Mouse (Mus musculus) olfactory bulb, adult 2 months (tissue): ENCODE data around the gene Gtpbp8. TPM values are rescaled to one million over a fixed set of nuclear protein-coding genes. Genes with fewer than 3 reads are reported as not detected.

Experiments
- H3K27ac ChIP-seq: fragments of 200-500 bp; 2 replicates; pipeline ENCODE4 v1.5.1; 2012; ENCODE audit warnings: low read depth, low read length; ENCODE audit not compliant: insufficient read depth
- H3K4me1 ChIP-seq: fragments of 200-500 bp; 2 replicates; pipeline ENCODE4 v1.6.1; 2012; ENCODE audit warnings: low read length; ENCODE audit not compliant: control insufficient read depth, insufficient read depth
- H3K4me3 ChIP-seq: fragments of 200-500 bp; 2 replicates; pipeline ENCODE4 v1.5.1; 2012; ENCODE audit warnings: mild to moderate bottlenecking, low read depth, low read length, moderate library complexity; ENCODE audit not compliant: insufficient read depth
- CTCF ChIP-seq: fragments of 200-500 bp; IDR thresholded peaks from 2 replicates; pipeline ENCODE4 v1.5.1; 2012; ENCODE audit warnings: low read depth, mild to moderate bottlenecking, low read length, moderate library complexity; ENCODE audit not compliant: insufficient read depth
- POLR2A ChIP-seq: fragments of 200-500 bp; IDR thresholded peaks from 2 replicates; pipeline ENCODE4 v1.6.1; 2012; ENCODE audit warnings: mild to moderate bottlenecking, low read depth, low read length, moderate library complexity; ENCODE audit not compliant: insufficient read depth
- WGBS: fragments of 180-500 bp; shearing (Covaris S2); methylation state at CpG from one replicate; pipeline ENCODE4 v1.1.7; 2018; 5-methylcytosine and 5-hydroxymethylcytosine counted together
- polyA plus RNA-seq: library from polyadenylated mRNA; stranded (reverse); fragments of >200 nt; gene quantifications from 2 replicates; pipeline ENCODE4 v1.2.4, GENCODE M21; 2012; ENCODE audit warnings: low replicate concordance; ENCODE audit not compliant: missing spikeins, insufficient read depth, insufficient read length

The Gtpbp8 gene
- polyA plus RNA-seq, 1 experiment, result not detected

DNA sequence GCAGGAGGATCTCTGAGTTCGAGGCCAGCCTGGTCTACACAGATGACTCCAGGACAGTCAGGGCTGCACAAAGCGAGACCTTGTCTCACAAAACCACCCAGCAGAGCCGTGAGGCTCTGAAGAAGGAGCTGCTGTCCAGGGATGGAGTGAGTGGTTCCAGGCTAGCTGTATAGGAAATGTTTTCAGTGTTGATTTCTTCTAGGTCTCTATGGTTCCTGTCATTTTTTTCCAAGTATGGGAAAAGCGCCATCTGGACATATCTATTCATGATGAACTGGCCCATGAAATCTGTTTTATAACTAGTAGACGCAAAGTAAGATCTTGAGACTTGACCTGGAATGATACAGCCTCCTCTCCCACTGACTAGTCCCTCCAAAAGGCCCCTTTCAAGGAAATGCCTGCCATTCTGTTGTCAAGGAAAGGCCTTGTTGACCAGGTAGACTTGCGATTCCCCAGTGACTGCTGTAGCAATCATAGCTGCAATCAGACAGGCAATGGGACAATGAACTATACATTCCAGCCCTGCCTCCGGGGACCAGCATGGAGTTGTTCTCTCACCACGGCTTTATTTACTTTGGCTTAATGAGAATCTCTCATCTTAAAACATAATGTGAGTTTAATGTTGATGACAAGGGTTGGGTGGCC is 50.8 kb downstream of the Gtpbp8 start:
- TF ChIP-seq CTCF, result no peak
- no peak for TF ChIP-seq POLR2A
- no peak overlapping the region for H3K27ac ChIP-seq
- WGBS, result 87% methylated on average over 8 of the region's 8 CpGs
- no peak overlapping the region for H3K4me3 ChIP-seq
- H3K4me1 ChIP-seq, result peaks cover 5% of the 10 kb centered on the region; the same call in 1 of the 2 replicates

GRCm38 (mm10) chr16:44693695-44694094 is 52.5 kb downstream of the Gtpbp8 start:
- no peak overlapping the region for H3K4me3 ChIP-seq
- 78% methylated on average over 6 of the region's 6 CpGs for WGBS
- H3K27ac ChIP-seq, result no peak overlapping the region

GRCm38 (mm10) chr16:44692541-44692940 is 53.6 kb downstream of the Gtpbp8 start:
- TF ChIP-seq POLR2A, result no peak
- no peak for TF ChIP-seq CTCF
- H3K4me3 ChIP-seq, result no peak overlapping the region
- no peak overlapping the region for H3K27ac ChIP-seq
- WGBS, result 95% methylated on average over 1 of the region's 1 CpGs
- peaks cover 9% of the 10 kb centered on the region for H3K4me1 ChIP-seq

More at GRCm38 (mm10) chr16:44693695-44694094, 52.5 kb downstream of the Gtpbp8 start:
- peaks cover 5% of the 10 kb centered on the region; the same call in 1 of the 2 replicates for H3K4me1 ChIP-seq
- TF ChIP-seq CTCF (no peak), POLR2A (no peak)

DNA sequence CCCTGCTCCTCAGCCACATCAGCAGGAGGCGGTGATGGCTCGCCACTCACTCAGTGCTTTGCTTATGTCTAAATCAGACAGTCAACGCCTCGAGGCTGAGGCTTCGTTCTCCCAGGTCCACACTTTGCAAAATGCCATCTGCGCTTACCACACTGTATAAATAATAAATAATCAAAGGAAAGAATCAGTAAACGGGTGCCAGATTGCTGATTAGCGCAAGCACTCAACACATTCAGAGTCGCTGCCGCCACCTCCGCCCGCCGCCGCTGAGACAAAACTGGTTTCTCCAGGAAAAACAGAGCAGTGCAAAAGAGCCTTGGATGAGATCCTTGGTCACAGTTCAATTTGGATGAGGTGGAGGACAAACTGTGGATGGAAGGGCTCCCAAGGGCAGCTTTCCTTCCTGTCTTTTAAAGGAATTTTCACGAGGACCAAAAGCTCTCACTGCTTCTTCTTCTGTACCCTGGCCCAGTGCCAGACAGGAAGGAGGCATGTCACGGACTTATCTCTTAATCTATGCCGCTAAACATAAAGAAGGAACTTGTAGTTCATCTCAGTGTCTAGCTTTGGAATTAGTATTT is 54.5 kb downstream of the Gtpbp8 start:
- TF ChIP-seq POLR2A (no peak), CTCF (no peak)
- 25% methylated on average over 17 of the region's 17 CpGs for WGBS
- Histone ChIP-seq H3K27ac (no peak overlapping the region), H3K4me3 (no peak overlapping the region), H3K4me1 (peaks cover 16% of the 10 kb centered on the region)

- no peak for TF ChIP-seq POLR2A
- no peak for TF ChIP-seq CTCF
- 93% methylated on average over 2 of the region's 2 CpGs for WGBS
These were observed 55.1 kb downstream of the Gtpbp8 start for GRCm38 (mm10) chr16:44691066-44691465.

DNA sequence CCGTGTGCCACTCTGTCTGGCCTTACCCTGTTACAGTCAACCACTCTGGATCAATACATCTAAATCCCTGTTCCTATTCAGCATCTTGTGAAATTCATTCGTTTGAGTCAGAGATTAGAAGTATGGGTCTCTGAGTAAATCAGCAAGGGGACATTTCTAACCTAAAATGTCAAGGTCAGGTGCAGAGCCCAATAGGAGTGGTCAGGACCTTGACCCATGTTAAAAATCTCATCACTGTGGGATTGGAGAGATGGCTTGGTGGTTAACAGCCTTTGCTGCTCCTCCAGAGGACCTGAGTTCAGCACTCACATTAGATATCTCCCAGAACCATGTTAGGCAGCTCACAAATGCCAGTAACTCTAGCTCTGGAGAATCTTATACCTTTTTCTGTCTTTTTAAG is 55.7 kb downstream of the Gtpbp8 start:
- no peak for TF ChIP-seq CTCF
- no peak for TF ChIP-seq POLR2A
- Histone ChIP-seq H3K4me3 (no peak overlapping the region), H3K27ac (no peak overlapping the region), H3K4me1 (peaks cover 16% of the 10 kb centered on the region)
- 87% methylated on average over 2 of the region's 2 CpGs for WGBS

More at GRCm38 (mm10) chr16:44691066-44691465, 55.1 kb downstream of the Gtpbp8 start:
- Histone ChIP-seq H3K4me3 (no peak overlapping the region), H3K27ac (no peak overlapping the region), H3K4me1 (peaks cover 16% of the 10 kb centered on the region)

GRCm38 (mm10) chr16:44688507-44688906 is 57.7 kb downstream of the Gtpbp8 start:
- peaks cover 16% of the 10 kb centered on the region for H3K4me1 ChIP-seq
- no peak overlapping the region for H3K27ac ChIP-seq
- 34% methylated on average over 4 of the region's 4 CpGs for WGBS

DNA sequence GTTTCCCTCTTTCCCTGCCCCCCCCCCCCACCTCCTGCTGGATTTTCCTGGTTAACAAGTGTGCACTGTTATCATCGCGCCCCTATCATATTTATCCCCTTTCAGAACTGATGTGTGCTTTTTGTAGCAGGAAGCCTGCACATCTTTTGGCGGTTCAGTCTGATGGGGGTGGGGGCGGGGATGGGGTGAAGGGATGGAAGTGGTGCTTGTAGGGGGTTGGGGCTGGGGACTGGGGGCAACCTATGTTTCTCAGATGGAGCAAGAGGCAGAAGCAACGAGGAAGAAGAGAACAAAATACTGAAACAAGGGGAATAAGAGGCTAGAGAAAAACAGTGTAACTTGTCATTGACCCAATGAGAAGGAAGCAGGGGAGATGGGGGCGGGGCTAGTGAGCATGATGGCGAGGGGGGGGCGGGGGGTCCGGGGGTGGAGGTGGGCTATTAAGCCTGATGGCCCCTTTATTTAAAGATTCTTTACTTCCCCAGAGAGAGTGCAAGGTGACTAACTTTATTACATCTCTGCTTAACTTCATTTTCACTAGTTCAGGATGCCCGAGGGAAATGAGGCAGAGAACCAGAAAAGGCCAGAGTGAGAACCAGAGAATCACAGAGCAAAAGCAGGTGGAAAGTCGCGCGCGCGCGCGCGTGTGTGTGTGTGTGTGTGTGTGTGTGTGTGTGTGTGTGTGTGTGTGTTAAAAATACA is 58.3 kb downstream of the Gtpbp8 start:
- H3K4me3 ChIP-seq, result no peak overlapping the region
- no peak for TF ChIP-seq POLR2A
- WGBS, result 9% methylated on average over 18 of the region's 18 CpGs
- no peak overlapping the region for H3K27ac ChIP-seq
- H3K4me1 ChIP-seq, result peaks cover 16% of the 10 kb centered on the region

More at GRCm38 (mm10) chr16:44688507-44688906, 57.7 kb downstream of the Gtpbp8 start:
- no peak overlapping the region for H3K4me3 ChIP-seq
- no peak for TF ChIP-seq CTCF
- TF ChIP-seq POLR2A, result no peak

GRCm38 (mm10) chr16:44686991-44687718 is 59.0 kb downstream of the Gtpbp8 start:
- peaks cover 16% of the 10 kb centered on the region for H3K4me1 ChIP-seq
- H3K27ac ChIP-seq, result no peak overlapping the region
- WGBS, result 25% methylated on average over 20 of the region's 20 CpGs
- no peak for TF ChIP-seq CTCF
- TF ChIP-seq POLR2A, result no peak
- peak overlapping the region; percentile 7; the same call in 1 of the 2 replicates for H3K4me3 ChIP-seq

Other genes with a start within 250 kb of the Gtpbp8 start
- not detected in 2 replicates for gene Boc, start 187.5 kb downstream of the Gtpbp8 start, polyA plus RNA-seq
- gene Nepro, start 22.1 kb downstream of the Gtpbp8 start, polyA plus RNA-seq, result not detected in 2 replicates
- not detected in 2 replicates for gene Cd200r1, start 19.4 kb upstream of the Gtpbp8 start, polyA plus RNA-seq
- gene Cd200r4, start 65.4 kb upstream of the Gtpbp8 start, polyA plus RNA-seq, result not detected in 2 replicates
- gene Cd200r2, start 120.7 kb upstream of the Gtpbp8 start, polyA plus RNA-seq, result not detected in 2 replicates
- not detected in 2 replicates for gene Cd200r3, start 197.3 kb upstream of the Gtpbp8 start, polyA plus RNA-seq